Mouse (Mus musculus): ENCODE measurements around the gene Mrgbp.

Gene Mrgbp

DNA sequence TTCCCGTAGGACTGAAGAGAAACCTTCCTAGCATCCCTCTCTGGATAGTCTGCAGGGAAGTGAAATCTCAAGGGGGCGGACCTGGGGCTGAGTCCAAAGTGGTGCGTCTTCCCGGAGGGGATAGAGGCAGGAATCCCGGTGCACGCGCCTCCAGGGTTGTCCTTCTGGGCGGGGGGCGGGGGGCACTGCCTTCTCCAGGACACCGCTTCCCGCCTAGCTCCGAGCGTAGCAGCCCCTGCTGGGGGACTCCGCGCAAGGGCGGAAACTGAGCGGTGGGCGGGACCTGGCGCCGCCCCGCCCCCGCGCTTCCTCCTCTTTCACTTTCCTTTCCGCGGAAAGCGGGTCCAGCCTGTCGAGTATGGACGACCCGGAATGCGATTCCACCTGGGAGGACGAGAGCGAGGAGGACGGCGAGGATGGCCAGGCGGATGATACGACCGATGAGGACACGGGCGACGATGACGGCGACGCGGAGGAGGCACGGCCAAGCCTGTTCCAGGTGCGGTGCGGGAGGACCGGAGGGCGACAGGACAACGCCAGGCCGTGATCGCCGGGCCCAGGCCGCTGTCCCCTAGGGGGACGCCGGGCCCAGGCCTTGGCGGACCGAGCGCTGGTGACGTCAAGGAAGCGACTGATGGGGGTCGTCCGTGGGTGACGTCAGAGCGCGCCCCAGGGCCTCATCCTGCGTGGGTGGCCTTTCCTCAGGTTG lies 8.2 kb downstream of the Mrgbp start, which contains the start of gene Ogfr:
Gene Ogfr (plus strand): TSS at position 123 of the 709 bp plus-strand sequence.
- peak; percentile 84 for DNase-seq (ENCODE audit: low spot score)

DNA sequence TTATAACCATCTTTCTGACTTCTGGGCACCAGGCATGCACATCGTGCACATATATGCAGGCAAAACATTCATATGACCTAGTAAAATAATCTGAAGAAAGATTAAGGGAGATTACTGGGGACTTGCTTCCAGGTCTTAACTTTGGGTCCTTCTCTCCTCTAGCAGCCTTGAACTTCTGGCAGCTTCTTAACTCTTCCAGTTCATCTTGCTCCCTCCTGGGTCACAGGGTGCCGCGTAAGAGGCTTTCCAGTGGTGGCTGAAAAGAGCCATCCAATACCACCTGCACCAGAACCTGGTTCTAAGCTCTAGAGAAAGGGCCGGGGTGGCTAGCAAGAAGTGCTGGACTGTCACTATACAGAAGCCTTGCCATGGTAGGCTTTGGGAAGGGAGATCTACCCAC lies 16.4 kb downstream of the Mrgbp start, which contains the start of gene Col9a3:
Gene Col9a3 (plus strand): TSS at position 301 of the 400 bp plus-strand sequence.
- no peak for DNase-seq (ENCODE audit: low spot score)

DNA sequence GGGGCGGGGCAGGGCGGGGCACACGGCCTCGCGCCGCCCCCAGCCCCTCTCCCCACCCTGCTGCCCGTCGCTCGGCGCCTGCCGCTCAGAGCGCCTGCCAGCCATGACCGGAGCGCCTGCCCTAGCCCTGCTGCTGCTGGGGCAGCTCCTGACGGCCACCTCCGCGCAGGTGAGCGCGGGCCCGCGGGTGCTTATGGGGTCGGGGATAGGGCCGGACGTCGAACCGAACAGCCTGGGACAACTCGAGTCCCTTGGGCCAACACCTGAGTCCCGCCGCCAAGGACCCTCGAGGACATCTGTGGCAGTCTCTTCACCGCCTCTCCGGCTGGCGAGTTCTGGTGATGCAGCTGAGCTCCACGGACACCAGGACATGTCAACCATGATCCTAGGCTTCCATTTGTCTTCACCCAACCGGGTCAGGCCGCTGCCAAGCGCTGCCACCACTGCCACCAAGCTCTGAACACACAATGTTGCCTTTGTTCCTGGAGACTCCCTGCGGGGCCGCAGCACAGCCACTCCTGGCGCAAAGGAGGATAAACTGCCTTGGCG lies 17.1 kb downstream of the Mrgbp start:
- DNase-seq (ENCODE audit: low spot score), result no peak

DNA sequence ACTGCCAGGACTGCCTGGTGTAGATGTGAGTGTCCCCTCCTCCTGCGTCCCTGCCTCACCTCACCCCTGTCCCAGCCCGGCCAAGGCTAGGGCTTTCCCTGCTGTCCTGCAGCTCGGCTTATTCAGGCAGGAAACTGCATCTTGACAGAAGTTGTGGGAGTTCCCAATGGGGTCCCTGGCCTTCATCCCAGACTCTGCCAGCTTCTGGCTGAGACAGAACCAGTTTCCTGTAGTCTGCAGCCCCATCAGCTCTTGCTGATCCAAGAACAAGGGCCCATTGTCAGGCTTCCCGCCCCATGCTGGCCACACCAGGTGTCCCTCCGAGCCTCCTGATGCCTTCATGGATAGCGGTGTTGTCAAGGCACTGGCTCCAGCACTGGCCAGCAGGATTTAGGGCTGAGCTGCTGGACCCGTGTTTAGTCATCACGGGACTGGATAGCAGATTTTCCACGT lies 19.5 kb downstream of the Mrgbp start:
- DNase-seq (ENCODE audit: low spot score), result no peak

DNA sequence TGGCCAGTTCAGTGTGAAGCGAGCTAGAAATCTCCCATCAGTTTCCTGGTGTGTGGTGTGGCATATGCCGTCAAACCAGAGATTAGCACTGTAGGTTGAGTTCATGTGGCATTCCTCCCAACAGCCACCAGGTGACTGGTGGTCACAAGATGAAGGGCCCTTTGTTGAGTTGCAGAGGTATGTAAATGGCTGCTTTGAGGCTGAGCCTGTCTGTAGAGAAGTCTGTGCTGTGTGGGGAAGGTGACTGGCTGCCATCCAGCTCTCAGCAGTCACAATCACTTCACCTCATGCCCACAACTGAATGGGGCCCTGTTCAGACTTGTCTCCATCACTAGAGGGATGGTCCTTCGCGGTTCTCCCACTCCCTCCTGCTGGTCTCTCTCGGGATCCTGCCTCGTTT lies 23.7 kb downstream of the Mrgbp start:
- no peak for DNase-seq (ENCODE audit: low spot score)

DNA sequence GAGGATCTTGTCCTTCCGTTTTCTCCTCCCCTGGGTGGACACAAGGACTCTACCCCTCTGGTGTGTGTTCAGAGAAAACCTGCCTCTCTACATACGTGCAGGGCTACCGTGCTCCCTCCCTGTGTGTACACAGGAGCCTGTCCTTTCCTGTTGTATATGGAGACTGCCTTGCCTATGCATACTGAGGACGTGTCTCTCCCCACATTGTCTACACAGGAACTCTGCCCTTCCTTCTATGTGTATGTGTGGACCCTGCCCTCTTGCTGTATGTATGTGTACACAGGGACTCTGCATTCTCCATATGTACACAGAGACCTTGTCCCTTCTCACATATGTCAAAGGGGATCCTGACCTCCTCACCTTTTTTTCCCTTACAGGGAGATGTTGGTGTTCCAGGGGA lies 29.2 kb downstream of the Mrgbp start:
- DNase-seq (ENCODE audit: low spot score), result no peak

DNA sequence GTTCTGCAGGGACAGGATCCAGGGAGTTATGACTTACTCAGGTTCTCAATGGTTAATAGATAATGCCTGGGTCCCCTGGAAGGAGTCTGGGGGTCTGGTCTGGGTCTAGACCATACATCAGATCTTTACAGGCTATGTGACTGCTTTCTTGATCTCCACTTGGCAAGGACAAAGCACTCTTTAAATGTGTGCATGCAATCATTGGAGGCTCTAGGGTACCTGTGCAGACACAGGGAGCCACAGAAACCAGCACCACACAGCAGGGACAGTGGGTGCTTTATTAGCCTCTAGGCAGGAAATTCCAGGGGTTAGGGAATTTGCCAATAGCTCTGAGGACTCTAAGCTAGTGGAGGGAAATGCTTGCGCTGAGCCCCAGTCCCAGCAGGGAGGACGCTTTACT lies 30.8 kb downstream of the Mrgbp start:
- no peak for DNase-seq (ENCODE audit: low spot score)

Data from T-cell, adult 2 months (primary cell).